Mouse (Mus musculus) gastrocnemius, adult 18-20 months (tissue): ENCODE data around the gene Spint2. TPM values are rescaled to one million over a fixed set of nuclear protein-coding genes. Genes with fewer than 3 reads are reported as not detected.
"Not testable (repeated sequence)": the region's sequence is repeated elsewhere in the genome, so short reads cannot be mapped to it uniquely, and the experiment has no call there.

ENCODE experiments used
- DNase-seq: peaks from one replicate; pipeline ENCODE4 v3.0.0; 2021; ENCODE audit warnings: low spot score
- total RNA-seq, 2 experiments: library from RNA; stranded (reverse); gene quantifications; 2 replicates each; pipeline ENCODE4 v1.2.3; 2021

The Spint2 gene
- total RNA-seq, 2 experiments from 2014 or later: 8.2 to 14.7 TPM

DNA sequence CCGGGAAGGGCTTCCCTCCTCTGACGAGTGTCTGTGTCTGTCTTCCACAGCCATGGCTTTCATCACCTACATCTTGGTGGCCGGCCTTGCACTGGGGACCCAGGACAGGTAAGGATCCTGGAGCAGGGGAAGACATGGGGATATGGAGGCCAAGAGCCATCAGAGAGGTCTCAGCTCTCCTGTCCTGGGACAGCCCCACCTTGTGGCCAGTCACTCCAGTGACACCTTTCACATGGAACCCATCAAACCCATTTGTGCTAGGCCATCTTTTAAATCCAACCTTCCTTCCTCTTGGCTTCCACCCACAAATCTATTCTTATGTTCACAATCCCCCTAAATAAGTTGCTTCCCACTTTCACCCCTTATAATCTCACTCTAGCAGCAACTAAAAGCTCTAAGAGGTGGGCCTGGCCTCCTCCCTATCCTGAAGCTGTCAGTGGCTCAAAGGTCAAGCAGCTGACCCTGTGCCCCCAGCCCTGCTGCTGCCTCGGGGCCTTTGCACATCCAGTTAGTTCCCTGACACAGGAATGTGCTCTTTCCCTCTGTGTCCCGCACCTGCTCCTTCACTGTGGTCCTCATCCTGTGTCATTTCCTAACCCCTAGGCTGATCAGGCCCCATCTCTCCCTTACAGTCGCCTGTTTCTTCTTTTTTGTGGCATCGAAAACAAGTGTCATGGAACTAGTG lies 36.8 kb downstream of the Spint2 start:
- peak; percentile 34 for DNase-seq

DNA sequence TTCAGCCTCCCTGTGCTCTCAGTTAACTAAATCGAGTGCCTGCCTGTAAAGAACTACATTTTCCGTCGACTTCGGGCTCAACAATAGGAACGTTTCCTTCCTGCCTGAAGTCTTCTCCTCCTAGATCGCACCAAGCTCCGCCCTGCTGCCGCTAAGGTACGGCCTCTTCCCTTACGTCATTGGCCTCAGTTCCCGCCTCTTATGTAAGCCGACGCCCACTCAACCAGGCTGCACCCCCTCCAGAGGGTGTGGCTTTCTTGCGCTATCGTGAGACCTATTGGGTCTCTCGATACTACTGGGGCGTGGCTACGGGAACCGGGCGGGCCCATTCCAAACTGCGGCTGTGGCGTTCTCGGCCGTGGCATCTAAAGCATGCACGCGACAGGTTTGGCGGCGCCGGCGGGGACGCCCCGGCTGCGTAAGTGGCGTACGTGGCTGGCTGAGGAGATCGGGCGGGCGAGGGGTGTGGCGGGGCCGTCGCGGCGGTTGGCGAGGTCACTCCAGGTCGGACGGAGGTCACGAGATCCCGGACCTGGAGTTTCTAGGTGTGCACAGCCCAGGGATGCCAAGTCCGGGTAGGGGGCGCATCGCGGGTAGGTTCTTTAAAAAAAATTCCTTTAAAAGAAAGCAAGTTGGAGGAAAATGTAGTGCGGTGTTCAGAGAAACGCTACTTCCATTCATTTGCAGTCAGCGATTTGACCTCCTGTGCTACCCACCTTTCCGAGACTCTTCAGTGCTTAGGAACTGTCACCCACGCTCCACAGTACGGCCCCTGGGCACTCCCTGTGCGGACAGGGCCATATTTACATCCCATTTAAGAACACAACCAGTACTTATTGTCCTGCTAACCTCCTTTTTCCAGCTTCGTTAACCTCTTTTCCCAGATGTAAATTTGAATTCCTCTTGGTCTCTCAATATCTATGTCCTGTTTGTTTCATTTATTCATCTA lies 43.4 kb downstream of the Spint2 start, which contains the start of gene Yif1b:
TSS of gene Yif1b (plus strand) at position 311 of the 949 bp plus-strand sequence.
- DNase-seq: peak; percentile 99

DNA sequence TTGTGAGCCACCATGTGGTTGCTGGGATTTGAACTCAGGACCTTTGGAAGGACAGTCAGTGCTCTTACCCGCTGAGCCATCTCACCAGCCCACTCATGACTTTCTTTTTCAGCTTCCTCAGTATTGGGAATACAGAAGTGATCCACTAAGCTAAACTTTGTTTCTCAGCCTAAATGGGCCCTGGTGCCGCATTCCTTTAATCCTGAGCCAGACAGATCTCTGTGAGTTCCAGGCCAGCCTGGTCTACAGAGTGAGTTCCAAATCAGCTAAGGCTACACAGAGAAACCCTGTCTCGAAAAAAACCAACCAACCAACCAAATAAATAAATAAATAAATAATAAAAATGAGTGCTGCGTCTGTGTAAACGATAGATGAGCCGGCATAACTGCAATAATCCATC lies 44.1 kb downstream of the Spint2 start:
- DNase-seq: not testable (repeated sequence)

- no peak for DNase-seq
These were observed 45.1 kb downstream of the Spint2 start for GRCm38 (mm10) chr7:29236593-29236992.

DNA sequence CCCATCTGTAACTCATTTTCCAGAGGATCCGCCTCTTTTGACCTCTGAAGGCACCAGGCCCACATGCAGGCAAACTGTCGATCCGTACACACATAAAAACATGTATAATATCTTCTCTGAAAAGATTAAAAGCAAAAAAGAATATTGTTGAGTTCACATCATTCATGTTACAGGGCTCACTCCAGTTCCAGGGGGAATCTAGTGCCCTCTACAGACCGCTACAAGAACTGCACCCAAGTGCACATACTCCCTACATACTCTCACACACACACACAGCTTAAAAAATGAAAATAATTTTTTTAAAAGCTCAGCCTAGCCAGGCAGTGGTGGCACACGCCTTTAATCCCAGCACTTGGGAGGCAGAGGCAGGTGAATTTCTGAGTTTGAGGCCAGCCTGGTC lies 47.1 kb downstream of the Spint2 start:
- DNase-seq: no peak

GRCm38 (mm10) chr7:29233745-29234144 lies 48.0 kb downstream of the Spint2 start:
- DNase-seq: no peak

- DNase-seq: peak; percentile 43
These were observed 49.3 kb downstream of the Spint2 start, which contains the start of gene Kcnk6 for GRCm38 (mm10) chr7:29232247-29233013. Gene Kcnk6 (minus strand): TSS chr7:29232515.

DNA sequence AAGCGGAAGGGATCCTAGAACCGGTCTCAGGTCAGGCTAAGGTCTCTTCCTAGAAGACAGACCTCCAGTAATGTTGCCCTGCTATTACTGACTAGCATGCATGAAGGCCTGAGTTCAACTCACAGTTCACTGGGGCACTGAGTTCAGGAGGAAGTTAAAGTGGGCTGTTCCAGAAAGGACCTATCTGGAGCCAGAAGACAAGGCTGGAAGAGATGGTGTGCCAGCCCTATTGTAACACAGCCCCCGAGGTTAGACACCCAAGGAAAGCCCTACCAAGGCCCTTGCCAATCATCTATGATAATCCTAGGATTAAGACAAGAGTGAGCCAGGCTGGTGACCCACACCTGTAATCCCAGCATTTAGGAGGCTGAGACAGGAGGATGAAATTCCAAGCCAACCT lies 50.2 kb downstream of the Spint2 start:
- no peak for DNase-seq

DNA sequence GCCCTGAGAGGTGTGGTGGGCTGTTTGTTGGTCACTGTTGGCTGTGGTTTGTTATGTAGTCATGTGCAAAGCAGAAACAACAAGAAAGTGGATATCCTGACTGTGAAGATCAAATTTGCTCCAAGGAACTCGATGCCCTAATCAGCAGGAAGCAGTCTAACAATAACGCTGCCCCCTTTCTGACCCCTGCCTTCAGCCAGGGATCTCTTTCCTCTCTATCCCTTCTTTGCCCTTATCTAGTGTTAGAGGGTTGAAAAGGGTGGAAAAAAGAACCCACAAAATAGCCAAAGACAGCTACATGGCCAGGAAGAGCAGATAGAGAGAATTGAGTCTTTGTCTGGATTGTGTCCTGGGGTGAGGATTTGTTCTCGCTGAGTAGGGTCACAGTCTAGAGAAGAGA lies 51.2 kb downstream of the Spint2 start:
- DNase-seq: no peak

GRCm38 (mm10) chr7:29228202-29228601 lies 53.5 kb downstream of the Spint2 start:
- no peak for DNase-seq

GRCm38 (mm10) chr7:29225520-29225919 lies 56.2 kb downstream of the Spint2 start:
- no peak for DNase-seq

DNA sequence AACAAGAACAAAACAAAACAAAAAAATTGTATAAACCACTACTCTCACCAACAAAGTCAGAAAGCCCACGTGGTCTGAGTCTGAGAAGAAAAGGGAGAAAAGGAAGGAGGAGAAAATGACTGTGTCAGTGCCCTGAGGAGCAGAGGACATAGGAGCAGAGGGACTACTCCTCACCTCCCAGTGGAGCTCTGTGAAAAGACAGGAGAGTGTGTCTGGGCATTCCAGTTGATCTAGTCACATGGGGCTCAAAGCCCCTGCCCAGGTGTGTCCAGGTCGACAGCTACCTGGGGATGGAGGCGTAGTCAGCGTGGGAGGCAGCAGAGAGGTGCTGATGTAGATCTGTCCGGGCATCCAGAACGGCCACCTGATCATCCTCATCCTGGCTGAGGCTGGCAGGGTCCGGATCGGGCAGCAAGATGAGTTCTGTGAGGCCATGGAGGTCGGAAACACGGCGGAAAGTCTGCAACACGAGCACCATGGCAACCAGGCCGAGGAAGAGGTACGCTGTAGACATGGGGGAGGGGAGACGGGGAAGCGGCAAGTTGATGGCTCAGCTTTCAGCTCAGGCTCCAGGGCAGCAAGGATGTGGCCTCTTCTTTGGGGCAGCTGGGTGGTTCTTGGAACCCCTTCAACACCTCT lies 56.8 kb downstream of the Spint2 start:
- DNase-seq: no peak

DNA sequence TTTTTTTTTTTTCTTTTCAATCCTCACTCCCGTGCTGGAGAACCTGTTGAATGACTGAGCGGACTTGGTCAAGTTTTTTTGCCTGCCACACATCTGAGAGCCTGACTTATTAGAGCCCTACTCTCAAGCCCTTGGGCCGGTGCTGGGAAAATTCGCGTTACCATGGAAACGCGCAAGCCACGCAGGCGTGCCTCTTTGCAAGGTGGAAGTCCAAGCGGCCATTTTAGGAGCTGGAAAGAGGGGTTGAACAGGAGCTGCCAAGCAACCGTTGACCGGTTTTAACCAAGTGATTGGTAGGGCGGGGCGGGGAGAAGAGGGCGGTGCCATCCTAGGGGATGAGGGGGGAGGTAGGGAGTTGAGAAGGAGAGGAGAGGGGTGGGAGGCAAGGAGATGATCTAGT lies 66.9 kb downstream of the Spint2 start:
- DNase-seq: no peak

DNA sequence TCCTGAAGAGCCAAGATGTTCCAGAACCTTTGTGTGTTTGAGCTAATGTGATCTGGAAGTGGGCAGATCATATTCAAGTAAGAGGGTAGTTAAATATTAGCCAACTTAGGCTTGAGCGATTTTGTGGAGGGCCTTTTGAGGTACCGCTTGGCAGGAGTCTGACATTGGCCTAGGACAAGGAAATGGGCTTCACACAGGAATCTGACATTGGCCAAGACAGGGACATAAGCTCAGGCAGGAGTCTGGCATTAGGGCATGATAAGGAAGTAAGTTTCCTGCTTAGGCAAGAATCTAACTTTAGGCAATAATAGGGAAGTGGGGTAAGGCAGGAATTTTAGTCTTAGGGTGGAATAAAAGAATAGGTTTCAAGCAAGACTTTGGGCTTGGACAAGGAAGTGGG lies 67.5 kb downstream of the Spint2 start:
- no peak for DNase-seq

DNA sequence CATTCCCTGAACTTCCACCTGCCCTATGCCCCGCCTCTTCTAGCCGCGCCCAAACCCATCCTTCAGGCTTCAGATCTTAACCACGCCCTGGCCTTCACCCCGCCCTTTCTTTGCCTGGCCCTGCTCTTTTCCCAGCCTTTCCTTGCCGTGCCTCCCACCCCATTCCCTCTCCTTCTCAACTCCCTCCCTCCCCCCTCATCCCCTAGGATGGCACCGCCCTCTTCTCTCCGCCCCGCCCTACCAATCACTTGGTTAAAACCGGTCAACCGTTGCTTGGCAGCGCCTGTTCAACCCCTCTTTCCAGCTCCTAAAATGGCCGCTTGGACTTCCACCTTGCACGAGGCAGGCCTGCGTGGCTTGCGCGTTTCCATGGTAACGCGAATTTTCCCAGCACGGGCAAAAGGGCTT lies 68.0 kb downstream of the Spint2 start, which contains the start of gene Catsperg1:
TSS of gene Catsperg1 (minus strand) at position 361 of the 408 bp plus-strand sequence.
- DNase-seq: no peak

GRCm38 (mm10) chr7:29212775-29213560 lies 68.7 kb downstream of the Spint2 start:
- not testable (repeated sequence) for DNase-seq

DNA sequence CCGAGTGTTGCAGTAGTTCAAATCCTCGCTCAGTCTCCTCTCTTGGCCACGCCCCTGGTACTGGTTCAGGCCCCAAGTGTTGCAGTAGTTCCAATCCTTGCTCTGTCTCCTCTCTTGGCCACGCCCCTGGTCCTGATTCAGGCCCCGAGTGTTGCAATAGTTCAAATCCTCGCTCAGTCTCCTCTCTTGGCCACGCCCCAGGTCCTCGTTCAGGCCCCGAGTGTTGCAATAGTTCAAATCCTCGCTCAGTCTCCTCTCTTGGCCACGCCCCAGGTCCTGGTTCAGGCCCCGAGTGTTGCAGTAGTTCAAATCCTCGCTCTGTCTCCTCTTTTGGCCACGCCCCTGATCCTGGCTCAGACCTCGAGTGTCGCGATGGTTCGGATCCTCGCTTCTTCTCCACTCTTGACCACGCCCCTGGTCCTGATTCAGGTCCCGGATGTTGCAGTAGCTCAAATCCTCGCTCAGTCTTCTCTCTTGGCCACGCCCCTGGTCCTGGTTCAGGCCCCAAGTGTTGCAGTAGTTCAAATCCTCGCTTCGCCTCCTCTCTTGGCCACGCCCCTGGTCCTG lies 69.4 kb downstream of the Spint2 start:
- no peak for DNase-seq

- DNase-seq: peak; percentile 93
These were observed 70.1 kb downstream of the Spint2 start for GRCm38 (mm10) chr7:29211415-29212198.

DNA sequence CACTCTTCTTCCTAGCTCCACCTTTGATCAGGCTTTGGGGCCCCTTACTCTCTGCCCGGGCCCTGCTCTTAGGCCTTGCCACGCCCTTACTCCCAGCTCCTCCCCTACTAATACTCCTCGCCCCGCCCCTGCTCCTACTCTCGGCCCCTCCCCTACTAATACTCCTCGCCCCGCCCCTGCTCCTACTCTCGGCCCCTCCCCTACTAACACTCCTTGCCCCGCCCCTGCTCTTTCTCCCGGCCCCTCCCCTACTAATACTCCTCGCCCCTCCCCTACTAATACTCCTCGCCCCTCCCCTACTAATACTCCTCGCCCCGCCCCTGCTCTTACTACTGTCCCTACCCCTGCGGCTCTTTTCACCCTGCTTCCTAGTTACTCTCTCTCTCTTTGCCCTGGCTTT lies 70.7 kb downstream of the Spint2 start:
- DNase-seq: peak; percentile 64
